Mouse (Mus musculus) myocyte (in vitro differentiated cells): ENCODE results near the gene Mapk8ip1. TPM values are rescaled to one million over a fixed set of nuclear protein-coding genes. Genes with fewer than 3 reads are reported as not detected.

Experiments used
- H3K27me3 ChIP-seq: one replicate; pipeline ENCODE4 v1.6.1; 2011; ENCODE audit not compliant: control insufficient read depth, insufficient read depth, insufficient read length
- H3K36me3 ChIP-seq: one replicate; pipeline ENCODE4 v1.6.1; 2011; ENCODE audit not compliant: control insufficient read depth, insufficient read depth
- H3K4me2 ChIP-seq: one replicate; pipeline ENCODE4 v1.6.1; 2011; ENCODE audit warnings: low read depth, control low read depth
- H3K4me3 ChIP-seq: one replicate; pipeline ENCODE4 v1.5.1; 2011; ENCODE audit warnings: mild to moderate bottlenecking, control low read depth, moderate library complexity
- H3K79me2 ChIP-seq: one replicate; pipeline ENCODE4 v1.6.1; 2011; ENCODE audit not compliant: control insufficient read depth, insufficient read depth
- H3ac ChIP-seq: one replicate; pipeline ENCODE4 v1.6.1; 2011; ENCODE audit not compliant: control insufficient read depth, insufficient read length
- CEBPB ChIP-seq: IDR thresholded peaks from 2 replicates; pipeline ENCODE4 v1.6.1; 2011; ENCODE audit warnings: mild to moderate bottlenecking, moderate library complexity; ENCODE audit not compliant: poor library complexity, insufficient read depth, severe bottlenecking
- E2F4 ChIP-seq: IDR thresholded peaks from one replicate; pipeline ENCODE4 v1.6.1; 2011; ENCODE audit warnings: mild to moderate bottlenecking, control low read depth, moderate library complexity; ENCODE audit not compliant: insufficient read depth
- MAX ChIP-seq: IDR thresholded peaks from one replicate; pipeline ENCODE4 v1.6.1; 2011; ENCODE audit warnings: low read depth, mild to moderate bottlenecking, control low read depth
- MYOD1 ChIP-seq, 3 experiments: IDR thresholded peaks; one replicate each; pipeline ENCODE4 v1.6.1; 2011; ENCODE audit warnings: control low read depth in 2 of 3, low read depth in 2 of 3, mild to moderate bottlenecking in 2 of 3, moderate library complexity in 1 of 3; ENCODE audit not compliant: insufficient read length in 2 of 3, control insufficient read depth in 1 of 3
- MYOG ChIP-seq, 3 experiments: IDR thresholded peaks; one replicate each; pipeline ENCODE4 v1.6.1; 2011; ENCODE audit warnings: control low read depth in 2 of 3, low read depth in 2 of 3, mild to moderate bottlenecking in 2 of 3; ENCODE audit not compliant: insufficient read length in 2 of 3, control insufficient read depth in 1 of 3, insufficient read depth in 1 of 3
- POLR2A ChIP-seq: IDR thresholded peaks from one replicate; pipeline ENCODE4 v1.6.1; 2011; ENCODE audit warnings: low read depth, mild to moderate bottlenecking, control low read depth, moderate library complexity; ENCODE audit not compliant: insufficient read length
- POLR2AphosphoS2 ChIP-seq: IDR thresholded peaks from one replicate; pipeline ENCODE4 v1.6.1; 2011; ENCODE audit warnings: low read depth, control low read depth; ENCODE audit not compliant: insufficient read length
- REST ChIP-seq: IDR thresholded peaks from one replicate; pipeline ENCODE4 v1.6.1; 2011; ENCODE audit warnings: mild to moderate bottlenecking, control low read depth, moderate library complexity; ENCODE audit not compliant: insufficient read depth, insufficient read length
- SRF ChIP-seq: IDR thresholded peaks from one replicate; pipeline ENCODE4 v1.6.1; 2011; ENCODE audit warnings: low read depth; ENCODE audit not compliant: control insufficient read depth, insufficient read length
- TCF12 ChIP-seq: IDR thresholded peaks from one replicate; pipeline ENCODE4 v1.6.1; 2011; ENCODE audit warnings: mild to moderate bottlenecking, control low read depth; ENCODE audit not compliant: poor library complexity, insufficient read depth, severe bottlenecking
- TCF3 ChIP-seq: IDR thresholded peaks from one replicate; pipeline ENCODE4 v1.6.1; 2011; ENCODE audit warnings: low read depth, control low read depth; ENCODE audit not compliant: insufficient read length
- USF1 ChIP-seq: IDR thresholded peaks from one replicate; pipeline ENCODE4 v1.6.1; 2011; ENCODE audit warnings: low read depth, mild to moderate bottlenecking, control low read depth, moderate library complexity
- polyA plus RNA-seq: library from polyadenylated mRNA; unstranded; fragments of >200 nt; fragmentation: generic; extraction: Trizol; gene quantifications from one replicate; pipeline ENCODE4 v1.2.1, GENCODE M21; 2012; ENCODE audit warnings: missing spikeins

Mapk8ip1 gene
- polyA plus RNA-seq, 1 experiment, result 34.7 TPM

DNA sequence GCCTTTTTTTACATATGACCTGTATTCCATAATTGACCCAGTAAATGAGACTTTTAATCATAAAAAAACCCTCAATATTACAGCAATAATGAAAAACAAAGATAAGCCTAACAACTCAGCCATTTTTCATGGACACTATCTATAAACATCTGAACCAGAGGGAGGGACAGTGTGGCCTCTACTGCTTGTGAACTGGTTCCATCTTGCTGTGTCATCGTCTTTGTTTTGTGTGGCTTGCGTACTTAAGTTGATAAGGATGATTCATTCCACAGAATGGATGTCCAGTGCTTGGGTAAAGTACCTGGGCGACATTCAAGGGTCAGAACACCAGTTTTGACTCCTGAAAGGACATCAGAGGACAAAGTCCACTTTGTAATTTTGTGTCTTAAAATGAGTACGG, 36.3 kb upstream of the Mapk8ip1 start:
- Histone ChIP-seq H3K4me3 (no peak overlapping the region), H3ac (no peak overlapping the region), H3K79me2 (no peaks in the 10 kb centered on the region), H3K27me3 (peaks cover 16% of the 10 kb centered on the region), H3K4me2 (no peak overlapping the region), H3K36me3 (no peaks in the 10 kb centered on the region)
- no peak for TF ChIP-seq MYOG (IDR thresholded peaks at IDR 0.05; ENCODE audit: control insufficient read depth in 1 of 3, insufficient read depth in 1 of 3, insufficient read length in 2 of 3, low read depth in 2 of 3)
- no peak for TF ChIP-seq MYOD1 (IDR thresholded peaks at IDR 0.05; ENCODE audit: control insufficient read depth in 1 of 3, insufficient read length in 2 of 3, low read depth in 2 of 3)
- TF ChIP-seq SRF, result no peak
- TF ChIP-seq REST, result no peak
- TF ChIP-seq CEBPB, result no peak
- TF ChIP-seq USF1, result no peak
- TF ChIP-seq MAX, result no peak
- no peak for TF ChIP-seq POLR2AphosphoS2
- TF ChIP-seq POLR2A, result no peak
- TF ChIP-seq E2F4, result no peak
- no peak for TF ChIP-seq TCF12

- H3K4me2 ChIP-seq, result no peak overlapping the region
- H3ac ChIP-seq, result no peak overlapping the region
- H3K79me2 ChIP-seq, result peaks cover 5% of the 10 kb centered on the region
- H3K36me3 ChIP-seq, result no peaks in the 10 kb centered on the region
- peaks cover 10% of the 10 kb centered on the region for H3K27me3 ChIP-seq
- TF ChIP-seq MYOD1 (IDR thresholded peaks at IDR 0.05; ENCODE audit: control insufficient read depth in 1 of 3, insufficient read length in 2 of 3, low read depth in 2 of 3) (no peak), CEBPB (no peak), USF1 (no peak), E2F4 (no peak), POLR2AphosphoS2 (no peak), POLR2A (no peak), MAX (no peak), TCF12 (no peak), TCF3 (no peak), MYOG (IDR thresholded peaks at IDR 0.05; ENCODE audit: control insufficient read depth in 1 of 3, insufficient read depth in 1 of 3, insufficient read length in 2 of 3, low read depth in 2 of 3) (no peak), REST (no peak), SRF (no peak)
- no peak overlapping the region for H3K4me3 ChIP-seq
Measured at GRCm38 (mm10) chr2:92435023-92435422, 34.0 kb upstream of the Mapk8ip1 start.

- H3ac ChIP-seq, result peak overlapping the region; percentile 44
- TF ChIP-seq CEBPB (peak; percentile 87), E2F4 (no peak)
- no peaks in the 10 kb centered on the region for H3K36me3 ChIP-seq
- H3K79me2 ChIP-seq, result peaks cover 5% of the 10 kb centered on the region
- H3K4me2 ChIP-seq, result peak overlapping the region; percentile 89
- peak overlapping the region; percentile 41 for H3K4me3 ChIP-seq
- peaks cover 3% of the 10 kb centered on the region for H3K27me3 ChIP-seq
Measured at GRCm38 (mm10) chr2:92434375-92434745, 33.3 kb upstream of the Mapk8ip1 start.

DNA sequence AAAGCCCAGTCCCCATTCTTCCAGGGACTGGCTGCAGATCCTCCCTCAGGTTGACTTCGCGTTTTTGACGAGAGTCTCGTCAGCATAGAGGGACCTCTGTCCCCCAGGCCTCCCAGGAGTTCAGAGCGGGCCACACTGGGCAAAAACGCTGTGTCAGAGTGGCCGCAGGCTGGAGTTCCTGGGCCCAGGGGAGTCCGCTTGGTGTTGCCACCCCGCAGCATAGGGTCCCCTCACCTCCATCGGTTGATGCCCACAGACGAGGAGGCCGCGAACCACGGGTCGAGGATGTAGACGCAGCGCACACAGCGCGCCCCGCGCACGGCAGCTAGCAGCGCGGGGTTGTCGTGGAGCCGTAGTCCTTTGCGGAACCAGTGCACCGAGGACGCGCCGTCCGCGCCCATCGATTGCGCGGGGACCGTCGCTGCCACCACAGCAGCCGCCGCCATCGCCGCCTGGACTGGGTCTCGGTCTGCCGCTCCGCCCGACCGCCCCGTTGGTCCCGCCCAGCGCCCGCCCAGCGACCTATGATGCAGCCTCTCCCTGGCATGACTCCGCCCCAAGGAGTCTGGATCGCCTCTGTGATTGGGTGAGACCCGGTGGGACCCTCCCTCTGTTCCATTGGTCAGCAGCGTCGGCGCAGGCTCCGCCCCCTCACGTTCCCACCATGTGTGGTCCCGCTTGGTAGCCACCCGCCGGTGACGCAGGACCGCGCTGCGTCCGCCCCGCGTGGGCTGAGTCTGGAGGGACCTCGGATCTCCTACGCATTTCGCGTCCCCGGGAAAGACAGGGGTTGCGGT, 32.7 kb upstream of the Mapk8ip1 start, which contains the start of gene Cry2:
Gene Cry2, minus strand, starts transcription at position 466 of the 797 bp plus-strand sequence.
- H3ac ChIP-seq, result peak within 1 kb of the TSS; percentile 44
- no peak for TF ChIP-seq USF1
- TF ChIP-seq TCF12, result no peak
- TF ChIP-seq E2F4, result no peak
- peak; percentile 83 for TF ChIP-seq MAX
- TF ChIP-seq TCF3, result no peak
- no peak for TF ChIP-seq CEBPB
- TF ChIP-seq POLR2A, result peak; percentile 99
- TF ChIP-seq MYOG (IDR thresholded peaks at IDR 0.05; ENCODE audit: control insufficient read depth in 1 of 3, insufficient read depth in 1 of 3, insufficient read length in 2 of 3, low read depth in 2 of 3), result peak in 1 of 3 experiments; percentile 17
- peak in 1 of 3 experiments; percentile 48 for TF ChIP-seq MYOD1 (IDR thresholded peaks at IDR 0.05; ENCODE audit: control insufficient read depth in 1 of 3, insufficient read length in 2 of 3, low read depth in 2 of 3)
- TF ChIP-seq POLR2AphosphoS2, result peak; percentile 94
- TF ChIP-seq SRF, result peak; percentile 68
- TF ChIP-seq REST, result peak; percentile 37
- peak within 1 kb of the TSS; percentile 89 for H3K4me2 ChIP-seq
- H3K79me2 ChIP-seq, result peaks cover 5% of the 10 kb centered on the region
- no peaks in the 10 kb centered on the region for H3K36me3 ChIP-seq
- H3K27me3 ChIP-seq, result no peaks in the 10 kb centered on the region
- H3K4me3 ChIP-seq, result peak within 1 kb of the TSS; percentile 41
